Mouse (Mus musculus) heart, embryonic 10.5 days (tissue): ENCODE results near the gene Abca13. TPM values are rescaled to one million over a fixed set of nuclear protein-coding genes. Genes with fewer than 3 reads are reported as not detected.

ENCODE experiments used
- DNase-seq: peaks from one replicate; pipeline ENCODE4 v3.0.0-alpha.2; 2017; ENCODE audit warnings: low spot score
- H3K27ac ChIP-seq: fragments of 300-500 bp; sonication (generic); 2 replicates; pipeline ENCODE4 v1.5.1; 2016; ENCODE audit warnings: mild to moderate bottlenecking
- H3K27me3 ChIP-seq: fragments of 300-500 bp; sonication (generic); 2 replicates; pipeline ENCODE4 v1.6.1; 2016; ENCODE audit warnings: mild to moderate bottlenecking; ENCODE audit not compliant: poor library complexity, insufficient read depth, severe bottlenecking
- H3K36me3 ChIP-seq: fragments of 300-500 bp; sonication (generic); 2 replicates; pipeline ENCODE4 v1.6.1; 2016; ENCODE audit warnings: mild to moderate bottlenecking, moderate library complexity
- H3K4me1 ChIP-seq: fragments of 300-500 bp; sonication (generic); 2 replicates; pipeline ENCODE4 v1.6.1; 2016; ENCODE audit warnings: mild to moderate bottlenecking
- H3K4me3 ChIP-seq: fragments of 300-500 bp; sonication (generic); 2 replicates; pipeline ENCODE4 v1.5.1; 2016; ENCODE audit warnings: mild to moderate bottlenecking, moderate library complexity
- H3K9me3 ChIP-seq: fragments of 300-500 bp; sonication (generic); 2 replicates; pipeline ENCODE4 v1.6.1; 2016; ENCODE audit warnings: mild to moderate bottlenecking, moderate library complexity
- WGBS: fragments of 180-500 bp; shearing (Covaris S2); methylation state at CpG from one replicate; pipeline ENCODE4 v1.1.7; 2016; 5-methylcytosine and 5-hydroxymethylcytosine counted together
- polyA plus RNA-seq: library from polyadenylated mRNA; unstranded; fragments of >200 nt; fragmentation: Nextera tagmentation; extraction: Ambion mirVana; gene quantifications from 2 replicates; pipeline ENCODE4 v1.2.1, GENCODE M21; 2016

Abca13 gene
- polyA plus RNA-seq, 1 experiment from 2014 or later, result not detected

- 61% methylated on average over 3 of the region's 3 CpGs for WGBS
Observed at GRCm38 (mm10) chr11:9647991-9648390, 456.2 kb downstream of the Abca13 start.

GRCm38 (mm10) chr11:9666648-9667255, 475.0 kb downstream of the Abca13 start:
- no peaks in the 10 kb centered on the region for H3K27me3 ChIP-seq
- no peaks in the 10 kb centered on the region for H3K9me3 ChIP-seq
- 67% methylated on average over 3 of the region's 3 CpGs for WGBS
- no peaks in the 10 kb centered on the region for H3K4me1 ChIP-seq
- DNase-seq, result no peak
- no peaks in the 10 kb centered on the region for H3K36me3 ChIP-seq
- no peak overlapping the region for H3K4me3 ChIP-seq
- no peak overlapping the region for H3K27ac ChIP-seq

More at GRCm38 (mm10) chr11:9647991-9648390, 456.2 kb downstream of the Abca13 start:
- H3K27ac ChIP-seq, result no peak overlapping the region
- H3K36me3 ChIP-seq, result no peaks in the 10 kb centered on the region
- no peaks in the 10 kb centered on the region for H3K4me1 ChIP-seq
- H3K27me3 ChIP-seq, result no peaks in the 10 kb centered on the region
- H3K9me3 ChIP-seq, result no peaks in the 10 kb centered on the region
- no peak for DNase-seq
- H3K4me3 ChIP-seq, result no peak overlapping the region

- Histone ChIP-seq H3K4me1 (no peaks in the 10 kb centered on the region), H3K27ac (no peak overlapping the region), H3K36me3 (no peaks in the 10 kb centered on the region), H3K4me3 (no peak overlapping the region), H3K27me3 (no peaks in the 10 kb centered on the region), H3K9me3 (no peaks in the 10 kb centered on the region)
- no peak for DNase-seq
- 67% methylated on average over 1 of the region's 1 CpGs for WGBS
Observed at GRCm38 (mm10) chr11:9669430-9669829, 477.7 kb downstream of the Abca13 start.

GRCm38 (mm10) chr11:9684952-9685351, 493.2 kb downstream of the Abca13 start:
- no peak for DNase-seq
- H3K4me3 ChIP-seq, result no peak overlapping the region
- H3K27ac ChIP-seq, result no peak overlapping the region
- no peaks in the 10 kb centered on the region for H3K27me3 ChIP-seq
- WGBS, result 87% methylated on average over 2 of the region's 2 CpGs
- H3K4me1 ChIP-seq, result no peaks in the 10 kb centered on the region
- H3K36me3 ChIP-seq, result no peaks in the 10 kb centered on the region
- no peaks in the 10 kb centered on the region for H3K9me3 ChIP-seq

GRCm38 (mm10) chr11:9705190-9705589, 513.4 kb downstream of the Abca13 start:
- no peaks in the 10 kb centered on the region for H3K9me3 ChIP-seq
- H3K27ac ChIP-seq, result no peak overlapping the region
- H3K4me3 ChIP-seq, result no peak overlapping the region
- no peaks in the 10 kb centered on the region for H3K27me3 ChIP-seq
- no peak for DNase-seq
- 71% methylated on average over 3 of the region's 3 CpGs for WGBS
- H3K36me3 ChIP-seq, result no peaks in the 10 kb centered on the region
- H3K4me1 ChIP-seq, result no peaks in the 10 kb centered on the region

GRCm38 (mm10) chr11:9727810-9728490, 536.2 kb downstream of the Abca13 start:
- Histone ChIP-seq H3K27ac (no peak overlapping the region), H3K36me3 (no peaks in the 10 kb centered on the region), H3K9me3 (no peaks in the 10 kb centered on the region), H3K4me3 (no peak overlapping the region), H3K27me3 (no peaks in the 10 kb centered on the region), H3K4me1 (no peaks in the 10 kb centered on the region)
- no peak for DNase-seq
- 91% methylated on average over 2 of the region's 2 CpGs for WGBS

GRCm38 (mm10) chr11:9731300-9731699, 539.6 kb downstream of the Abca13 start:
- no peak overlapping the region for H3K4me3 ChIP-seq
- WGBS, result 80% methylated on average over 1 of the region's 1 CpGs
- H3K36me3 ChIP-seq, result no peaks in the 10 kb centered on the region
- no peaks in the 10 kb centered on the region for H3K4me1 ChIP-seq
- H3K27me3 ChIP-seq, result no peaks in the 10 kb centered on the region
- no peaks in the 10 kb centered on the region for H3K9me3 ChIP-seq
- DNase-seq, result no peak
- H3K27ac ChIP-seq, result no peak overlapping the region

Other genes with a start within 250 kb of the Abca13 start
- gene Pkd1l1, start 218.7 kb upstream of the Abca13 start, polyA plus RNA-seq, result 0.04 TPM in 2 replicates
- 15.9 and 20.2 TPM in 2 replicates for gene Hus1, start 180.8 kb upstream of the Abca13 start, polyA plus RNA-seq
- 0.88 and 2.6 TPM in 2 replicates for gene Gm11992, start 143.3 kb upstream of the Abca13 start, polyA plus RNA-seq
- gene Sun3, start 143.0 kb upstream of the Abca13 start, polyA plus RNA-seq, result 0.20 and 0.35 TPM in 2 replicates
- 11.9 and 18.4 TPM in 2 replicates for gene Upp1, start 73.8 kb upstream of the Abca13 start, polyA plus RNA-seq